Mouse (Mus musculus): ENCODE measurements around the gene Wif1.

DNA sequence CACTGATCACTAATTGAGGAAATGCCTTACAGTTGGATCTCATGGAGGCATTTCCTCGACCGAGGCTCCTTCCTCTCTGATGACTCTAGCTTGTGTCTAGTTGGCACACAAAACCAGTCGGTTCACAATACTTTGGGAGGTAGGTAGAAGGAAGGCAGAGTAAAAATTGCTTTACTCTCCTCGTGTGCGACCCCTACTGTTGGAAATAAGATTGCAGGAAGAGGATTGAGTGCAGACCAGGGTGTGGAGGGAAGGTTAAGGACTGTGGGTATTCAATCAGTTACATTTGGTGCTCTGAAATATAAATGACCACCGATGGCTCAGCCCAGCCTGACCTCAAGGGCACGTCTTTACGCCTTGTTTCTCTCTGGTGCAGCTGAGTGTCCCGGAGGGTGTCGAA lies 49.8 kb downstream of the Wif1 start:
- peak; percentile 50 for TF ChIP-seq CTCF (IDR thresholded peaks at IDR 0.05; ENCODE audit: low read depth)
- no peak for TF ChIP-seq EP300 (IDR thresholded peaks at IDR 0.05; ENCODE audit: low read depth)
